Mouse (Mus musculus): ENCODE measurements at regions not wholly inside any gene's neighbourhood (a gene's known extent, or its start where the extent isn't known, plus 50 kb on each side); places are given as distances from the start of the nearest gene placed in this dataset.

- Histone ChIP-seq H3K4me3 (no peak overlapping the region), H3K79me2 (replicated peaks; ENCODE audit: control insufficient read depth, insufficient read depth, low read length) (no peaks in the 10 kb centered on the region), H3K27me3 (ENCODE audit: control insufficient read depth, insufficient read depth, low read length) (no peaks in the 10 kb centered on the region; the same call in 1 of the 2 replicates), H3K9ac (ENCODE audit: low read depth, low read length) (no peak overlapping the region), H3K4me1 (ENCODE audit: control insufficient read depth, insufficient read depth, low read length) (no peaks in the 10 kb centered on the region), H3K36me3 (ENCODE audit: control insufficient read depth, insufficient read depth, low read length) (no peaks in the 10 kb centered on the region), H3K27ac (no peak overlapping the region)
- DNase-seq = no peak
- intact Hi-C loops (cut with DNase I) = no loop called here
- TF ChIP-seq CTCF (IDR thresholded peaks at IDR 0.05) (no peak), EP300 (IDR thresholded peaks at IDR 0.05; ENCODE audit: insufficient read depth, low read depth, low read length) (no peak), POLR2A (IDR thresholded peaks at IDR 0.05; ENCODE audit: insufficient read depth, low read depth, low read length) (no peak)
- 87% methylated on average over 4 of the region's 4 CpGs for WGBS
Observed at GRCm38 (mm10) chr1:35402995-35403394, 553.2 kb downstream of the Plekhb2 start.

GRCm38 (mm10) chr1:35405418-35405817 is 555.6 kb downstream of the Plekhb2 start:
- Histone ChIP-seq H3K27me3 (ENCODE audit: control insufficient read depth, insufficient read depth, low read length) (no peaks in the 10 kb centered on the region; the same call in 1 of the 2 replicates), H3K36me3 (ENCODE audit: control insufficient read depth, insufficient read depth, low read length) (no peaks in the 10 kb centered on the region), H3K79me2 (replicated peaks; ENCODE audit: control insufficient read depth, insufficient read depth, low read length) (no peaks in the 10 kb centered on the region), H3K27ac (no peak overlapping the region), H3K4me3 (no peak overlapping the region), H3K4me1 (ENCODE audit: control insufficient read depth, insufficient read depth, low read length) (no peaks in the 10 kb centered on the region), H3K9ac (ENCODE audit: low read depth, low read length) (no peak overlapping the region)
- TF ChIP-seq EP300 (IDR thresholded peaks at IDR 0.05; ENCODE audit: insufficient read depth, low read depth, low read length) = no peak
- TF ChIP-seq CTCF (IDR thresholded peaks at IDR 0.05) = no peak
- no peak for DNase-seq
- intact Hi-C loops (cut with DNase I) = no loop called here
- 80% methylated on average over 6 of the region's 6 CpGs for WGBS

DNA sequence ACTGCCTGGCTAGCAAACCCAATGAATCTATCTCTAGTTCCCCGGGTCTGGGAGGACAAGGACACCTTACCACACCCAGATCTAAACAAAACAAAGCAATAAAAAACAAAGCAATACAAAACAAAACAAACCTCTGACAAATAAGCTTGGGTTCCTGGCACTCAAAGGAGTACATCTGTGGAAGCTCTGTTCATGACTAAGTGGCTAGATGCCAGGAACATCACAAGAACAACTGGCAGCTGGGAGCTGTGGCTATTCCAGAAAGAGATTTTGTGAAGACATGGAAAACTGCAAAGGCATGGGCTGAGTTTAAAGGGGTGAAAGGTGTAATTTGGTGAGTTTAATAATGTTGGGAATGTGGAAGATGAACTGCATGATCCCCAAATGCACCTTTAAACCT is 565.9 kb downstream of the Plekhb2 start:
- no peak for TF ChIP-seq EP300 (IDR thresholded peaks at IDR 0.05; ENCODE audit: insufficient read depth, low read depth, low read length)
- no peak for TF ChIP-seq POLR2A (IDR thresholded peaks at IDR 0.05; ENCODE audit: insufficient read depth, low read depth, low read length)
- TF ChIP-seq CTCF (IDR thresholded peaks at IDR 0.05) = no peak
- no peak overlapping the region for H3K9ac ChIP-seq (ENCODE audit: low read depth, low read length)
- H3K79me2 ChIP-seq (replicated peaks; ENCODE audit: control insufficient read depth, insufficient read depth, low read length) = no peaks in the 10 kb centered on the region
- 48% methylated on average over 1 of the region's 1 CpGs for WGBS
- no peak overlapping the region for H3K27ac ChIP-seq
- DNase-seq = peak in 1 of 2 experiments; percentile 13
- no peaks in the 10 kb centered on the region for H3K36me3 ChIP-seq (ENCODE audit: control insufficient read depth, insufficient read depth, low read length)
- intact Hi-C loops (cut with DNase I) = no loop called here
- no peaks in the 10 kb centered on the region for H3K27me3 ChIP-seq (ENCODE audit: control insufficient read depth, insufficient read depth, low read length)
- H3K4me3 ChIP-seq = no peak overlapping the region
- H3K4me1 ChIP-seq (ENCODE audit: control insufficient read depth, insufficient read depth, low read length) = no peaks in the 10 kb centered on the region

GRCm38 (mm10) chr1:35428126-35428840 is 578.5 kb downstream of the Plekhb2 start:
- Histone ChIP-seq H3K4me1 (ENCODE audit: control insufficient read depth, insufficient read depth, low read length) (no peaks in the 10 kb centered on the region), H3K27me3 (ENCODE audit: control insufficient read depth, insufficient read depth, low read length) (no peaks in the 10 kb centered on the region), H3K27ac (no peak overlapping the region), H3K79me2 (replicated peaks; ENCODE audit: control insufficient read depth, insufficient read depth, low read length) (no peaks in the 10 kb centered on the region), H3K9ac (ENCODE audit: low read depth, low read length) (no peak overlapping the region), H3K4me3 (no peak overlapping the region), H3K36me3 (ENCODE audit: control insufficient read depth, insufficient read depth, low read length) (no peaks in the 10 kb centered on the region)
- WGBS = 77% methylated on average over 8 of the region's 8 CpGs
- TF ChIP-seq EP300 (IDR thresholded peaks at IDR 0.05; ENCODE audit: insufficient read depth, low read depth, low read length) = no peak
- TF ChIP-seq POLR2A (IDR thresholded peaks at IDR 0.05; ENCODE audit: insufficient read depth, low read depth, low read length) = no peak
- TF ChIP-seq CTCF (IDR thresholded peaks at IDR 0.05) = no peak
- no peak for DNase-seq
- intact Hi-C loops (cut with DNase I) = no loop called here

- Histone ChIP-seq H3K4me3 (no peak overlapping the region), H3K36me3 (ENCODE audit: control insufficient read depth, insufficient read depth, low read length) (no peaks in the 10 kb centered on the region), H3K27me3 (ENCODE audit: control insufficient read depth, insufficient read depth, low read length) (no peaks in the 10 kb centered on the region), H3K79me2 (replicated peaks; ENCODE audit: control insufficient read depth, insufficient read depth, low read length) (no peaks in the 10 kb centered on the region), H3K4me1 (ENCODE audit: control insufficient read depth, insufficient read depth, low read length) (no peaks in the 10 kb centered on the region), H3K27ac (no peak overlapping the region), H3K9ac (ENCODE audit: low read depth, low read length) (no peak overlapping the region)
- DNase-seq = no peak
- intact Hi-C loops (cut with DNase I) = no loop called here
- WGBS = 65% methylated on average over 1 of the region's 1 CpGs
- no peak for TF ChIP-seq CTCF (IDR thresholded peaks at IDR 0.05)
- TF ChIP-seq EP300 (IDR thresholded peaks at IDR 0.05; ENCODE audit: insufficient read depth, low read depth, low read length) = no peak
- no peak for TF ChIP-seq POLR2A (IDR thresholded peaks at IDR 0.05; ENCODE audit: insufficient read depth, low read depth, low read length)
Observed at GRCm38 (mm10) chr1:35429471-35429870, 579.7 kb downstream of the Plekhb2 start.

- TF ChIP-seq EP300 (IDR thresholded peaks at IDR 0.05; ENCODE audit: insufficient read depth, low read depth, low read length) = no peak
- TF ChIP-seq POLR2A (IDR thresholded peaks at IDR 0.05; ENCODE audit: insufficient read depth, low read depth, low read length) = no peak
- no peak for TF ChIP-seq CTCF (IDR thresholded peaks at IDR 0.05)
- Histone ChIP-seq H3K27ac (no peak overlapping the region), H3K4me1 (ENCODE audit: control insufficient read depth, insufficient read depth, low read length) (no peaks in the 10 kb centered on the region), H3K9ac (ENCODE audit: low read depth, low read length) (no peak overlapping the region), H3K4me3 (no peak overlapping the region), H3K27me3 (ENCODE audit: control insufficient read depth, insufficient read depth, low read length) (no peaks in the 10 kb centered on the region), H3K36me3 (ENCODE audit: control insufficient read depth, insufficient read depth, low read length) (no peaks in the 10 kb centered on the region), H3K79me2 (replicated peaks; ENCODE audit: control insufficient read depth, insufficient read depth, low read length) (no peaks in the 10 kb centered on the region)
- intact Hi-C loops (cut with DNase I) = no loop called here
- DNase-seq = no peak
- WGBS = 80% methylated on average over 3 of the region's 3 CpGs
Observed at GRCm38 (mm10) chr1:35435721-35436120, 585.9 kb downstream of the Plekhb2 start.

Measured in heart, adult 2 months (tissue).